Mouse (Mus musculus): ENCODE data around the gene Nhej1. TPM values are rescaled to one million over a fixed set of nuclear protein-coding genes. Genes with fewer than 3 reads are reported as not detected.

The Nhej1 gene
- polyA plus RNA-seq, 1 experiment from 2014 or later, result 10.0 TPM

GRCm38 (mm10) chr1:74962126-74962852, 162.7 kb downstream of the Nhej1 start:
- 63% methylated on average over 5 of the region's 5 CpGs for WGBS
- Histone ChIP-seq H3K9me3 (ENCODE audit: low read depth, low read length) (no peaks in the 10 kb centered on the region), H3K9ac (no peak overlapping the region), H3K27me3 (ENCODE audit: insufficient read depth, low read length) (0 out of 2 replicates have a peak, but pooled peaks cover 7% of the 10 kb centered on the region), H3K4me3 (ENCODE audit: low read depth, low read length) (no peak overlapping the region), H3K27ac (ENCODE audit: low read depth) (no peak overlapping the region), H3K4me1 (ENCODE audit: insufficient read depth) (peaks cover 3% of the 10 kb centered on the region; the same call in 1 of the 2 replicates), H3K36me3 (ENCODE audit: insufficient read depth) (no peaks in the 10 kb centered on the region), H3K4me2 (no peak overlapping the region)
- DNase-seq, result no peak
- no peak for ATAC-seq (ENCODE audit: insufficient read depth)
- TF ChIP-seq CTCF (IDR thresholded peaks at IDR 0.05; ENCODE audit: low read depth), result no peak

- Histone ChIP-seq H3K9ac (no peak overlapping the region), H3K4me1 (ENCODE audit: insufficient read depth) (peaks cover 3% of the 10 kb centered on the region; the same call in 1 of the 2 replicates), H3K9me3 (ENCODE audit: low read depth, low read length) (no peaks in the 10 kb centered on the region), H3K4me3 (ENCODE audit: low read depth, low read length) (no peak overlapping the region), H3K4me2 (no peak overlapping the region), H3K36me3 (ENCODE audit: insufficient read depth) (no peaks in the 10 kb centered on the region), H3K27ac (ENCODE audit: low read depth) (no peak overlapping the region), H3K27me3 (ENCODE audit: insufficient read depth, low read length) (0 out of 2 replicates have a peak, but pooled peaks cover 7% of the 10 kb centered on the region)
- 79% methylated on average over 7 of the region's 7 CpGs for WGBS
- no peak for ATAC-seq (ENCODE audit: insufficient read depth)
- no peak for TF ChIP-seq CTCF (IDR thresholded peaks at IDR 0.05; ENCODE audit: low read depth)
- DNase-seq, result no peak
Observed at GRCm38 (mm10) chr1:74961722-74962121, 163.3 kb downstream of the Nhej1 start.

GRCm38 (mm10) chr1:74960059-74960458, 164.9 kb downstream of the Nhej1 start:
- ATAC-seq (ENCODE audit: insufficient read depth) (no peak), DNase-seq (no peak)
- Histone ChIP-seq H3K9me3 (ENCODE audit: low read depth, low read length) (no peaks in the 10 kb centered on the region), H3K4me3 (ENCODE audit: low read depth, low read length) (no peak overlapping the region), H3K27ac (ENCODE audit: low read depth) (no peak overlapping the region), H3K36me3 (ENCODE audit: insufficient read depth) (no peaks in the 10 kb centered on the region), H3K4me1 (ENCODE audit: insufficient read depth) (peaks cover 3% of the 10 kb centered on the region; the same call in 1 of the 2 replicates), H3K4me2 (no peak overlapping the region), H3K9ac (no peak overlapping the region), H3K27me3 (ENCODE audit: insufficient read depth, low read length) (peaks cover 11% of the 10 kb centered on the region)
- no peak for TF ChIP-seq CTCF (IDR thresholded peaks at IDR 0.05; ENCODE audit: low read depth)
- 76% methylated on average over 7 of the region's 7 CpGs for WGBS

GRCm38 (mm10) chr1:74951556-74952210, 173.3 kb downstream of the Nhej1 start, which contains the start of gene Ihh:
Gene Ihh (minus strand): TSS chr1:74951672.
- Histone ChIP-seq H3K27me3 (ENCODE audit: insufficient read depth, low read length) (peaks cover 79% of the 10 kb centered on the region), H3K4me1 (ENCODE audit: insufficient read depth) (peaks cover 4% of the 10 kb centered on the region; the same call in 1 of the 2 replicates), H3K9ac (0 out of 2 replicates have a peak within 1 kb of the TSS, but pooled peaks have one; percentile 13), H3K9me3 (ENCODE audit: low read depth, low read length) (no peaks in the 10 kb centered on the region), H3K27ac (ENCODE audit: low read depth) (no peak within 1 kb of the TSS), H3K36me3 (ENCODE audit: insufficient read depth) (no peaks in the 10 kb centered on the region), H3K4me3 (ENCODE audit: low read depth, low read length) (peak within 1 kb of the TSS; percentile 38), H3K4me2 (peak within 1 kb of the TSS; percentile 65)
- WGBS, result 1% methylated on average over 54 of the region's 55 CpGs
- ATAC-seq (ENCODE audit: insufficient read depth), result no peak
- DNase-seq, result no peak
- no peak for TF ChIP-seq CTCF (IDR thresholded peaks at IDR 0.05; ENCODE audit: low read depth)

- peak overlapping the region; percentile 65 for H3K4me2 ChIP-seq
- H3K9ac ChIP-seq, result 0 out of 2 replicates have a peak overlapping the region, but pooled peaks have one; percentile 13
- H3K4me3 ChIP-seq (ENCODE audit: low read depth, low read length), result peak overlapping the region; percentile 38
- H3K36me3 ChIP-seq (ENCODE audit: insufficient read depth), result no peaks in the 10 kb centered on the region
- 2% methylated on average over 79 of the region's 84 CpGs for WGBS
- H3K4me1 ChIP-seq (ENCODE audit: insufficient read depth), result peaks cover 4% of the 10 kb centered on the region; the same call in 1 of the 2 replicates
- DNase-seq, result no peak
- ATAC-seq (ENCODE audit: insufficient read depth), result 0 out of 2 replicates have a peak, but pooled peaks have one; percentile 16
- H3K27ac ChIP-seq (ENCODE audit: low read depth), result no peak overlapping the region
- TF ChIP-seq CTCF (IDR thresholded peaks at IDR 0.05; ENCODE audit: low read depth), result no peak
- H3K9me3 ChIP-seq (ENCODE audit: low read depth, low read length), result no peaks in the 10 kb centered on the region
- H3K27me3 ChIP-seq (ENCODE audit: insufficient read depth, low read length), result peaks cover 84% of the 10 kb centered on the region
Observed at GRCm38 (mm10) chr1:74950576-74951490, 174.2 kb downstream of the Nhej1 start.

GRCm38 (mm10) chr1:74950066-74950465, 174.9 kb downstream of the Nhej1 start:
- Histone ChIP-seq H3K27ac (ENCODE audit: low read depth) (no peak overlapping the region), H3K36me3 (ENCODE audit: insufficient read depth) (no peaks in the 10 kb centered on the region), H3K4me2 (no peak overlapping the region; the same call in 1 of the 2 replicates), H3K9ac (no peak overlapping the region), H3K27me3 (ENCODE audit: insufficient read depth, low read length) (peaks cover 80% of the 10 kb centered on the region), H3K4me1 (ENCODE audit: insufficient read depth) (peaks cover 4% of the 10 kb centered on the region; the same call in 1 of the 2 replicates), H3K4me3 (ENCODE audit: low read depth, low read length) (peak overlapping the region; percentile 38; the same call in 1 of the 2 replicates), H3K9me3 (ENCODE audit: low read depth, low read length) (no peaks in the 10 kb centered on the region)
- DNase-seq (no peak), ATAC-seq (ENCODE audit: insufficient read depth) (no peak)
- 3% methylated on average over 16 of the region's 16 CpGs for WGBS
- TF ChIP-seq CTCF (IDR thresholded peaks at IDR 0.05; ENCODE audit: low read depth), result no peak
